Mouse (Mus musculus) telencephalon, adult 2 months (tissue): ENCODE results near the gene Snx21.
"Not testable (repeated sequence)": the region's sequence is repeated elsewhere in the genome, so short reads cannot be mapped to it uniquely, and the experiment has no call there.

ENCODE experiments used
- DNase-seq: peaks from one replicate; pipeline ENCODE4 v3.0.0-alpha.2; 2011; ENCODE audit warnings: low read depth, low spot score

Gene Snx21

DNA sequence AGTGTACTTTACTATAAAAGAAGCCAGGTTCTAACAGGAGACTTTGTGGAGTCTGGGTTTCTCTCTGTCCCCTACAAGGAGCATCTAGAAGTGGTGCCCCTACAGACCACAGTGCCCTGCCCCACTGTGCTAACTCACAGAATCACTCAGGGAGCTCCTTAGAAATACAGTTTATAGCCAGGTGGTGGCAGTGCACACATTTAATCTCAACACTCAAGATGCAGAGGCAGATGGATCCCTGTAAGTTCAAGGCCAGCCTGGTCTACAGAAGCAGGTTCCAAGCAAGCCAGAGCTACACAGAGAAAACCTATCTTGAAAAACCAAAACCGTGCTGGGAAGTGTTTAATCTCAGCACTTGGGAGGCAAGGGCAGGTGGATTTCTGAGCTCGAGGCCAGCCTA is 8.1 kb downstream of the Snx21 start:
- no peak for DNase-seq

DNA sequence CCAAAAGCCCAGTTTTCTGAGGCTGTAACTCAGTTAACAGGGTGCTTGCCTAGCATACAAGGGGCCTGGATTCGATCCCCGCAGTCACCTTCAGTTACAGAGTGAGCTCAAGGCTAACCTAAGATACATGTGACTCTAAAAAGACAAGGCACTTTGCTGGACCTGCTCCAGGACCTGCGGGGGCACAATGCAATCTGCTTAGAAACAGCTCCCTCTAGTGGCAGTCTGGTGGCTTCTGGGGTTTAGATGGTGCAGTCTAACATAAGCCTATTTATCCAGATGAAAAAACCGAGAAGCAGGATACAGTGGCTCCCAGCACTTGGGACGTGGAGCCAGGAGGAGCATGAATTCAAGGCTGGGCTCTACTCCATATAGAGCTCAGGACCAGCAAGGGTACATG is 8.7 kb downstream of the Snx21 start:
- DNase-seq: peak; percentile 81

DNA sequence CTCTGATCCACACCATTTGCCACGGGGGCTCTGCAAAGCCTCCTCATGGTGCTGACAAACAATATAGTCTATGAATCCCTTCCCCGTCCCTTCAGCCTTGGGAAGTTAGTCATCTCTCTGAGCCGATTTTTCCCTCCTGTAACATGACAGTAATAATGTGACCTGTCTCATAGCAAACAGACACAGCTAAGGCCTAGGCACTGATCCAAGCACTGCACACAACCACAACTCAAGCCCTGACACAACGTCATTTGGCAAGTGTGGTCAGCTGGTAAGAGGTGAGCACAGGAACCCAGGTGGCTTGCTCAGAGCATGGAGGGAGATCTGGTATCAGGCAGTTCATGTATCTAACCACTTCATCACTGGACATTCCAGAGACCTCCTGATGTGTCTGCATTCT is 10.2 kb downstream of the Snx21 start:
- no peak for DNase-seq

DNA sequence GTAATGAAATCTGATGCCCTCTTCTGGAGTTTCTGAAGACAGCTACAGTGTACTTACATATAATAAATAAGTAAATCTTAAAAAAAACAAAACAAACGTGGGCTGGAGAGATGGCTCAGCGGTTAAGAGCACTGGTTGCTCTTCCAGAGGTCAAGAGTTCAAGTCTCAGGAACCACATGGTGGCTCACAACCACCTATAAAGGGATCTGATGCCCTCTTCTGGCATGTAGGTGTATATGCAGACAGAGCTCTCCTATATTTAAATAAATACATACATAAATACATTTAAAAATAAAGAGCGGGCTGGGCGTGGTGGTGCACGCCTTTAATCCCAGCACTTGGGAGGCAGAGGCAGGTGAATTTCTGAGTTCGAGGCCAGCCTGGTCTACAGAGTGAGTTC is 12.9 kb downstream of the Snx21 start:
- DNase-seq: not testable (repeated sequence)

DNA sequence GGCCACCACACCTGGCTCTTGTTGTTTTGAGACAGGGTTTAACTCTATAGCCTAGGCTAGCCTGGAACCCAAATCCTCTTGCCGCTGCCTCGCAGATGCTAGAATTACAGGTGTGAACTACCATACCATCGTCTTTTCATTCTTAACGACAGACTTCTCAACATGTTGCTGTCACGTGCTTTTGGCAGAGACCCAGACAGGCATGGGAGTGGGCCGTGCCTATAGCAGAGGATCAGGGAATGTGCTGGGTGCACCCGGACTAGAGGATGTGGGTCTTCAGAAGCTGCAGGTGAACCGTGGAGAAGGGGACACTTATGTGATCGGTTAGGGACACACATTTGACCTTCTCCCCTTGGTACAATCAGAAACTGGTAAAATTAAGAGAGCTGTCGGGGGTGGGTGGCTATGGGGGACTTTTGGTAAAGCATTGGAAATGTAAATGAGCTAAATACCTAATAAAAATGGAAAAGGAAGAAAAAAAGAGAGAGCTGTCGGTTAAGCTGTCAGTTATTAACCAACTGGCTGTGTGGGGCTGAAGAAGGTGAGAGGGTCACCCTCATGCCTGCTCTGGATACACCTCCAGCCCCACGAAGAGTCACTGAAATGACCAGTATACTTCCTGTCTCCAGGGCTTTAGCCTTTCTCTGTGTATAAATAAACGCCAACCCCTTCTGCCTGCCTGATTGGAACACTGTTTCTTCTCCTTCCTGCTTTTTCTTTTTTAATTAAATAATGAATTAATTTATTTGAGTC is 14.8 kb downstream of the Snx21 start:
- DNase-seq: no peak

DNA sequence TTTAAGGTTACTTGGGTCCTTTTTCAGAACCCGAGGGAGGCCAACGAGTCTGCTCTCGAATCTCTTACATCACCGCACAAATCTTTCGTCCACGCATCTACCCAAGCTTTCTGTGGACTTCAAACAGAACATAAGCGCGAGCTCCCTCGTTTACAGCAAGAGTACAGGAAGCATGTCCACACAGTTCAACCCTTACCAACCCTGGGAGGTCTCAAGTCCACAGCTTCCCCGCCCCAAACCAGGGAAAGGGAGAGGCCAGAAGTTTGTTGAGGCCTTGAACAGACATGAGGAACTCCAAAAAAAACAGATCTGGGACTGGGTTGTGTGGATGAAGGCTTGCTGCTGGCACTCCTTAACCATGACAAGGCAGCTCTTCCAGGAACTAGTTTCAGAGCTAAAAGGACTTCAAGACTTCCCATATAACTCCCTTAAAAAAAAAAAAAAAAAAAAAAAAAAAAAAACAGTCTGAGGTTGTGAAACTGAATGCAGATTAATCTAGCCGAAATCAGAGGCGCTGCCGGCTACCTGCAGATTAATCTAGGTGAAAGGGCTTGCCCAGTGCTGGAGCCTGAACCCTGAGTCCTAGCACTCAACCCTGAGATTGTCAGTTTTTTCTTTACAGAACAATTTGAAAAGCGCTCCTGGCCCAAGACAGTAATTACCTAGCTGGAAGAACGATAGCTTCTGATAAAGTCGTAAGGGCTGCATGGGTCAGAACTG is 17.7 kb downstream of the Snx21 start:
- DNase-seq: no peak

DNA sequence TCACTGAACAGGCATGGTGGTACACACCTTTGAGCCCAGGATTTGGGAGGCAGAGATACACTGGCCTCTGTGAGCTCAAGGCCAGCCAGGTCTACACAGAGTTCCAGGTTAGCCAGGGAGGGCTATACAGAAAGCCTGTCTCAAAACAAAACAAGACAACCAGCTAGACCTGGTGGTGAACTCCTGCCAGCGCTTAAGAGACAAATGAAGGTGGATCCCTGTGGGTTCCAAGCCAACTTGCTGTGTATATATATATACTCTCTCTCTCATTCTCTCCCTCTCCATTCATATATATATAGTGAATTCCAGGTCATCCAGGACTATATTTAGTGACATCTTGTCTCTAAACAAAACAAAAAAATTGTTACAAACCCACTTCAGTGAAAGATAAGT is 18.3 kb downstream of the Snx21 start:
- no peak for DNase-seq

DNA sequence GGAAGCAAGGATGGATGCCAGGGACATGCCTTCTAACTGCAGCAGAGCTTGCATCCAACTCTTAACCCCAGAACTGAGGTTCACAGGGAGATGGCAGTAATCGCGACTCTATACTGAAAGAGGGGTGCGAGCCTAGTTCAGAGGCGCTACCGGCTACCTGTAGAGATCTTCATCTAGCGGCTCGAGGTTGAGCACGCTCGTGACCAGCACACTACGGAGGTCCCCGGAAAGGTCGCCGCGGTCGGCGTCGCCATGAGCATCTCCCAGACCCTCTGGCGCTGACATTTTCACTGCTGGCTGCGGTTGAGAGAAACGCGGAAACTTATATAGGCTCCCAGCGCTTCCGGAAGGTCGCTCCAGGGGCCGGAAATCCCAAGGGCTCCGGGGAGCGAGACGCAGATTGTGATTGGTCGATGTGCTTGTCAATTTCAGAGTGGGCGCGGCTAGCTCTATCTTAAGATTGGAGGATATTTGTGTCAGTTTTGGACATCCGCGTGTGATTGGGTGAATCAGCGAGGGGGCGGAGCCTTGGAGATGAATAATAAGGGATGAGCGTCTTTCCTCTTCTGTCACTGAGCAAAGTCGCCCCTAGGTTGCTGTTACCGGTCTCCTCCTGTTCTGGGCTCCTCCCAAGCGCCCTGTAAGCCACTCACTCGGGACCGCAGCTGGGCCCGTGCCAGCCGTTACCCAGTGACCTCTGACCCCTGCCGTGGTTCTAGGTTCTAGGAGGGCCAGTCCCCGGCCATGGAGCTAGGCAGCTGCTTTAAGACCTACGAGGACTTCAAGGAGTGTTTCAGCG is 19.1 kb downstream of the Snx21 start, which contains the start of the genes Acot8 and Zswim3:
Gene Acot8, minus strand, starts transcription at position 350 of the 799 bp plus-strand sequence.
Gene Zswim3, plus strand, starts transcription at position 566 of the 799 bp plus-strand sequence.
- DNase-seq: peak; percentile 98

DNA sequence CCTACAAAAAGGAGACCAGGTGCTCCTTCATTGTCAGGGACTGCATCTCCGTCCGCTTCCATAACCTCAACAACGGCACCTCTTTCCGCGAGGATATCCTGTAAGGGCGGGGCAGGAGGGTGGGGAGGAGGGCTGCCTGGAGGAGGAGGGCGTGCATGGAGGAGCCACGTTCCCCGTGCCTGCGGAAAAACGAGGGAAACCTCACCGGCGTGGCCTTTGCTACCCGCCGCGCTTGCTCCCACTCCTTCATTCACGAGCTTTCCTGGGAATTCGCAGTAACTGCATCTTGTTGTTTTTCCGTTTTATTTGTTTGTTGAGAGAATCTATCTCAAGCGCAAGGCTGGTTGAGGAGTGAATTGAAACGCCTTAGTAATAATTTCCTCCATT is 19.7 kb downstream of the Snx21 start:
- DNase-seq: no peak

DNA sequence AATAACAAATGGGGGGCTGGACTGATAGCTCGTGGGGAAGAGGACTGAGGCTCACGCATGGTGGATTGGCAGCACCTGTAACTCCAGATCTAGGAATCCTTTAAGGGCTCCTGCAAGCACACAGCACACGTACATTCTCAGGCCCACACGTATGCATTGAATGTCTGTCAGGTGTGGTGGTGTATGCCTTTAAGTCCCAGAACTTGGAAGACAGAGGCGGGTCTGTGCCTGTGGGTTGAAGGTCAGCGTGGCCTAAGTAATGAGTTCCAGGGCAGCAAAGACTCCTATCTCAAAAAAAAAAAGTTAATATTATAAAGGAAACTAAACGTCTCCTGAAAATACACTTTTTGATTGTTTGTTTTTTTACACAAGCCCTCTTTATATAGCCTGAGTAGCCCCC is 21.0 kb downstream of the Snx21 start:
- DNase-seq: no peak

DNA sequence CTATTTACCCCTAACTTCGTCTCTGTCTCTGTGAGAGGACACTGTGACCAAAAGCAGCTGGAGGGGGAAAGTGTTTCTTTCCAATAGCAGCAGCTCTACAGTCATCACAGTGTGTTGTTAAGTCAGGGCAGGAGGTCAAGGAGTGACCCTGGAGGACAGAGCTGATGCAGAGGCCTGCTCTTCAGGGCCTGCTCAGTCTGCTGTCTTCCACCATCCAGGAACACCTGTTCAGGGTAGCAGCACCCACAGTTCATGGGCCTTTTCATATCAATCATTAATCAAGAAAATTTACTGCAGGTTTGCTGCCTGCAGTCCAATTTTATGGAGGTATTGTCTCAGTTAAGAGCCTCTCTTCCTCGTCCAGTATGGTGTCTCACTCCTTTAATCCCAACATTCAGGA is 27.9 kb downstream of the Snx21 start:
- no peak for DNase-seq

DNA sequence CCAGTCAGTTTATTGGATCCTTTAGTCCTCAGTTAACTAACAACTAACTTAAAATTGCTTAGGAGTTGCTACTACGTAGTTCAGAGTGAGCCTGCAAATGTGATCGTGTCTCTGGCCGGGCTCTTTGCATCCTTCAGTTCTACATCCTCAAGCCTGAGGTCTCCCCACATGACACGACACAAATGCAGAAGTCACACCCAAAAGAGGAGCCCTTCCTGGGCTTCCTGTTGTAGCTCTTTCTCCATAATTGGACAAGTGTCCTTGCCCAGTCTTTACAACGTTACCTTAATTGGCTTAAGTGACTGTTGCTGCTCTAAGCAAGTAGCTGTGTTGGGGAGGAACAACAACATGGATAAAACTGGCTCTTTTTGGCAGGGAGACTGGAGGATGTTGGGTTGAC is 29.7 kb downstream of the Snx21 start:
- no peak for DNase-seq

DNA sequence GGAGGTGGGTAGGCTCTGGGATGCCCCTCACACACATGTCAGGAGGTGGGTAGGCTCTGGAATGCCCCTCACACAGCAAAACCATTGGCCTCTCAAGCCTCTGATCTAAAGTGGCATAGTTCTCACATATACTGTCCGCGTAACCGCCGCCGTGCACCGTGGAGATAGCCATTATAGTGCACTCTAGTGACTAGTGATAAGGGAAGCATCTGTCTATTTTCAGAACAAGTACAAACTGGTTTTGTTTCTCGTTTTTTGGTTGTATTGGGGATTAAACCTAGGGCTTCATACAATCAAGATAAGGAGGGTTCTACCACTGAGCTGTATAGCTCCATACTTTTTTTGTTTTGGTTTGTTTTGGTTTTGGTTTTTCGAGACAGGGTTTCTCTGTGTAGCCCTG is 30.2 kb downstream of the Snx21 start:
- DNase-seq: no peak

DNA sequence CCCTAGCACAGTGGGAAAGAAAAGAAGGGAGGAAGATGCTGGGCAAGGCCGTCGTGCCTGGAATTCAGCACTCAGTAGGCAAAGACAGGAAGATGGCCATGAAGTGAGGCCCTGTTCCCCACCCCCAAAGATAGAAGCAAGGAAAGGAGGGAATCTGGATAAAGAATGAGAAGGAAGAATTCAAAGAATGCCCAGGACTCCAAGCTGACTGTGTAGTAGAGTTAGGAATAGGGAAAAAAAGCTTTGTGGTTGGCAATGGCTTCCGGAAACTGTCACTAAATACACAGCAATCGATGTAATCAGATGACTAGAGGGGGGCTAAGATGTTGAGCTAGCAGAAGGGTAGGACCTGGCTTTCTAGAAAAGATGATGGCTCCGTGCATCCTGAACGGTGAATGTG is 31.6 kb downstream of the Snx21 start:
- no peak for DNase-seq

DNA sequence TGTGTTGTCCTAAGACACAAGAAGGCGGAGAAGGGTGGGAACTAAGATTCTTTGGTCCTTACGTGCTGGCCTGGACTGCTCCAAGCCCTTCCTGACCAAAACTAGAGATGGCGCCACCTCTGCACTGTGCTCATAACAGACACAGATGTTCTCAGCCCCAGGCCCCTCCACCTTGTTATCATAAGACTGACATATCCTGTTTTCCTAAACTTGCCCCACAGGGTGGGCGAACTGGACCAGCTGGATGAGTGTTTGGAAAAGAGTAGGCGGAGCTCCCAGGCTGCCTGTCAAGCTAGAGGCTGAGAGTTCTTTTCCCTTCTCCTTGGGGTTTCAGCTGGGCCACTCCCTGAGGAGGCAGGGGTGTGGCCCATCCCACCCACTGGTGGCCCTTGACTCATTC is 32.1 kb downstream of the Snx21 start:
- DNase-seq: no peak

DNA sequence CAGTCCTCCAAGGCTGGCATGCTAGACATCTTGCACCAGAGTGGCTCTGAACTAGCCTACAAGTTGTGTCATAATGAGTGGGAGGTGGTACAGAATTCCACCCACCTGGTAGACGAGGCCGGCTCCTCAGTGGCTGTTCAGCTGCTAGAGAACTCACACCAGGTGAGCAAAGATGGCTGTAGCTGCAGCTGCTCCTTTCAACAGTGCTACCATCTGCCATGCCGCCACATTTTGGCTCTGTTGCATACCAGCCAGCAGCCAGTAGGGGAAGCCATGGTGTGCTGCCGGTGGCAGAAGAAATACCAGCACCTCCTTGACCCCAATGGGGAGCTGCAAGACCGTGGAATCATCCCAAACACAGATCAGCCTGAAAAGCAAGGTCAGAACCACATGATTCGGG is 35.4 kb downstream of the Snx21 start:
- no peak for DNase-seq

DNA sequence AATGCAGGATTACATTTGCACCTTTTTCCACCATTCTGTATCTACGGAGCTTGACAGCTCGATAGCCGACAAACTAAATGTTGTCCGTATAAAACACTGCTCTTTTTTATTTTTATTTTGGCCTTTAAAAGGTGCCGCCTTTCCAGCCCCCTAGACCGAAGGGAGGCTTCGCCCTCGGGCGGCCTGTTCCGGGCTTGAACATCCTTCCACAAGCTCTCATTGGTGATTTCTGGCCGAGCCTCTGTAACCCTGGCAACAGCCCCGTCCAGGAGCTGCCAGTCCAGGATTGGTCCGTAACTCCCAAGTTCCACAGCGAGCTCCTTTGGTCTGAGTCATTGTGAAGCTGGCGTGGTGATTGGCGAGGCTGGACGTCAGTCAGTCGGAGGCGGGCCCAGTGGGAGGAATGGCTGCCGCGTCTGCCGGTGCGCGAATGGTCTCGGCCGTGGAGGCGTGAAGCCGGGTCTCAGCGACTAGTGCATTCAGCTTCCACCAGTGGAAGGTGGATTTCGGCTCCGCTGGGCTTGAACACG is 37.1 kb downstream of the Snx21 start, which contains the start of gene Zswim1:
Gene Zswim1, plus strand, starts transcription at position 51 of the 530 bp plus-strand sequence.
- DNase-seq: peak; percentile 97

DNA sequence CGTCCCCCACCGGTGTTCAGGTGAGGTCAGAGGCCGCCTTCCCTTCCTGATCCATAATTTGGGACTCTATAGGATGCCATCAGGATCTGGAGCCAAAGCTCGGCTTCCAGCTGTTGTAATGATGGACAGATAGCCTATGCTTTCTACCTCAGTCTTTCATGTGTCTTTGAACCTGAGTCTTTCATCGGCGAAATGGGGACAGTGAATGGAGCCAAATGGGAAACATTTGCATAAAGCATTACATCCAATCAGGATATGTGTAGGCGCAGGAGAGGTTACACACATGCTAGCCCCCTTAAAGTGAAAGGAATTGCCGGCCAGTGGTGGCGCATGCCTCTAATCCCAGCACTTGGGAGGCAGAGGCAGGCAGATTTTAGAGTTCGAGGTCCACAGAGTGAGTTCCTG is 37.6 kb downstream of the Snx21 start:
- DNase-seq: peak; percentile 64

DNA sequence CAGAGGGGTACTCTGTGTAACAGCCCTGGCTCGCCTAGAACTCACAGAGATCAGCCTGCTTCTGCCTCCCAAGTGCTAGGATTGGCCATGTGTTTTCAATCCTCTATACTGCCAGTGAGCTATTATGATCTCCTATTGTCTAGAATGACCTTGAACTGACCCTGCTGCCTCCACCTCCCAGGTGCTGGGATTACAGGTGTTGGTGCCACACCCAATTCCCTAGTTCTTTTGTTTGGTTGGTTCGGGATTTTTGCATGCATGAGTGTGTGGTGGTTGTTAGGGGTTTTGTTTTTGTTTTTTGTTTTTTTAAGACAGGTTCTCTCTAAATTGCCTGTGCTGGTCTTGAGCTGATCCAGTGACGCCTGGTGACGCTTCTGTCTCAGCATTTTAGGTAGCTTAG is 38.3 kb downstream of the Snx21 start:
- no peak for DNase-seq

DNA sequence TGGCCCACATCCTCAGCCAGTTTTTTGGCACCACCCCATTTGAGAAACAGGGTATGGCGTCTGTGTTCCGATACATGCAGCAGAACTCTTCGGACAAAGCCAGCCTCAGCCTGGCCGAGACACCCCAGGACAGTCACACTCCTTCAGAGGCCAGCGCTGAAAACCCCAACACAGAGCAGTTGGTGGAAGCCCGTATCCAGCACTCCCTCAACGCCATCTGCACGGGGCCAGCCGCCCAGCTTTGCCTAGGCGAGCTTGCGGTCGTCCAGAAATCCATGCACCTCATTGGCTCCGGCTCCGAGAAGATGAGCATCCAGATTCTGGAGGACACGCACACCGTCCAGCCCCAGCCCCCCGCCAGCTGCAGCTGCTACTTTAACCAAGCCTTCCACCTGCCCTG is 39.9 kb downstream of the Snx21 start:
- DNase-seq: no peak

DNA sequence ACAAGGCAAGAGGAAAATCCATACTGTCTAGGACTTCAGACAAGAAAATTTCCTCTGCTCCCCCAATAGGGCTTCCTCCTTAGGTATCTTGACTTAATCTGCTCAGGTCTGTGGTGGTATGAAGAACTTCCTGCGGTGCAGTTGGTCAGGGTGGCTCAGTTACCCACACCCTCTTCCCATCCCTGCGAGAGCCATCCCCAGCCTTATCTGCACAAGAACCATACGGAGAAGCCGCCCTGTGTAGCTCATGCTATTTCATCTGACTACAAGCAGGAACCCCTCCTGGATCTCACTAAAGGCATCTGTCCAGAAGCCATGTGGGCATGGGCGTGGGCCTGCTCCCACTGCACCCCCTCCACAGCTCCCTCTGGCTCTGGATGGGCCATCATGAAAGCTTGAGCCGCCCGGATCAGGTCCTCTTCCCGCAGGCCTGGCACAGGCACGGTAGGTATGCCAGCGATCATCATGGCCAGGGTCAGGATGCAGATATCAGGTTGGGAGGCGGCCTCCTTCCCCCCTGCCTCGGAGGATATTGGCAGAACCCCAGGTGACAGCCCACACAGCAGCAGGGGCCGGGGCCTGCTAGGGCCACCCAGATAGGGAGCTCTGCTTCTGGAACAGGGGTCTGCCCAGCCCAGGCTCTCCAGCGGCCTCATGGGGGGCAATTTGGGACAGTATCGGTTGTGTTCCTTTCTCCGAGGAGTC is 41.7 kb downstream of the Snx21 start:
- no peak for DNase-seq
